Comparison of ENCODE assay signal across 8 mouse cellular contexts in the genomic region with DNA sequence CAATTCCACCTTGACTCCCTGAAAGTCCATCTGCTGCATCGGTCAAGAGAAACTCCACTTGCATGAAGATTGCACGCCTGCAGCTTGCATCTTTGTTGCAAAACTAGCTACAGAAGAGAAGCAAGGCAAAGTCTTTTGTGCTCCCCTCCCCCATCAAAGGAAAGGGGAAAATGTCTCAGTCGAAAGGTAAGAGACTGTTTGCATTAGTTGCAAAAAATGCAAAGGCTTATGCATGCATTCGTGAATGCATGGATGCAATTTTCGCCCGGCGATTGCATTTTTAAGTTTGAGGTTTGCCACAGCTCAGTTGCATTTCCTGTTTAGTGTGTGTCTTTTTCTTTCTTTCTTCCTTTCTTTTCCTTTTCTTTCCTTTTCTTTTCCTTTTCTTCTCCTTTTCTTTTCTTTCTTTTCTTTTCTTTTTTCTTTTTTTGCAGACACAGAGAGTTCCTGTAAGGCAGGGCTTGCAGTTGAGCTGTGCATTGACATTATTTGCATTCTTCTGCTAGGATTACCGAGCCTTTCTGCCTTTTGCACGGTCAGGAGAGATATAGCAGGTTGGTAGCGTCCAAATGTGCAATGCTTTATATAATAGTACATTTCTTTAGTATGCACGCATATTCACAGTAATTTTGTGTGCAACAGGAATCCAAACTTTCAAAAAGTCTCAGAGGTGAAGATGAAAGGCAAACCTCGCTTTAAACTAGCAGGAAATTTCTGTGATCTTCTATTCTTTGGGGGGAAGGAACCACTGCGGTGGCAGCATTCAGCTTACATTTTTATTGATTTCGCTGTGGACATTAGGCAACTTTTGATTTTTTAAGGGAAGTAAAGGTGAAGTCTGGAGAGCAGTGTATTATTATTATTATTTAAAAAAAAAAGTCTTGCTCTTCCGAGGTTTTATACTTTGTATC. TPM values are rescaled to one million over a fixed set of nuclear protein-coding genes. Genes with fewer than 3 reads are reported as not detected.
A peak's percentile ranks its signal among the peaks of the same experiment; 100 is the strongest.
DNase-seq lines count a peak whose midpoint lies in the region; ATAC-seq and TF ChIP-seq lines count a peak whose summit lies in the region.

No protein-coding gene starts in this region.

- no peak for TF ChIP-seq CTCF in brain, embryonic 14.5 days (IDR thresholded peaks at IDR 0.05; ENCODE audit: borderline replicate concordance, extremely low read depth, insufficient read depth, insufficient read length)

- H3K27ac ChIP-seq in kidney, embryonic 16.5 days (ENCODE audit: low read length), result 0 out of 2 replicates have a peak overlapping the region, but pooled peaks have one; percentile 16
- H3K27ac ChIP-seq in hindbrain, embryonic 15.5 days (replicated peaks), result peak overlapping the region; percentile 65
- no peak overlapping the region; the same call in 1 of the 2 replicates for H3K27ac ChIP-seq in midbrain, embryonic 14.5 days (replicated peaks; ENCODE audit: low read depth, low read length)

- H3K36me3 ChIP-seq in kidney, embryonic 16.5 days (ENCODE audit: insufficient read depth, low read length), result no peaks in the 10 kb centered on the region
- H3K36me3 ChIP-seq in hindbrain, embryonic 15.5 days, result no peaks in the 10 kb centered on the region
- no peaks in the 10 kb centered on the region for H3K36me3 ChIP-seq in midbrain, embryonic 14.5 days (ENCODE audit: control insufficient read depth, insufficient read depth, low read length)

- intact Hi-C loops in gastrocnemius, postnatal 14 days (cut with DNase I; ENCODE audit: low total_unique reads), result no loop called here

- peak overlapping the region; percentile 65 for H3K4me3 ChIP-seq in kidney, embryonic 16.5 days (ENCODE audit: low read length)
- peak overlapping the region; percentile 68 for H3K4me3 ChIP-seq in hindbrain, embryonic 15.5 days
- peak overlapping the region; percentile 51 for H3K4me3 ChIP-seq in midbrain, embryonic 14.5 days (replicated peaks; ENCODE audit: low read depth, low read length)

- no peaks in the 10 kb centered on the region for H3K27me3 ChIP-seq in kidney, embryonic 16.5 days (ENCODE audit: insufficient read depth, low read length)
- 0 out of 2 replicates have a peak, but pooled peaks cover 2% of the 10 kb centered on the region for H3K27me3 ChIP-seq in hindbrain, embryonic 15.5 days
- no peaks in the 10 kb centered on the region for H3K27me3 ChIP-seq in midbrain, embryonic 14.5 days (ENCODE audit: control insufficient read depth, insufficient read depth, low read length)

- H3K9me3 ChIP-seq in kidney, embryonic 16.5 days (ENCODE audit: low read length), result no peaks in the 10 kb centered on the region
- H3K9me3 ChIP-seq in hindbrain, embryonic 15.5 days, result no peaks in the 10 kb centered on the region
- H3K9me3 ChIP-seq in midbrain, embryonic 14.5 days (ENCODE audit: control insufficient read depth, low read length), result no peaks in the 10 kb centered on the region

- WGBS in kidney, embryonic 16.5 days, result 5% methylated on average over 15 of the region's 15 CpGs
- WGBS in hindbrain, embryonic 15.5 days, result 9% methylated on average over 15 of the region's 15 CpGs
- WGBS in midbrain, embryonic 14.5 days, result 6% methylated on average over 15 of the region's 15 CpGs

- no peak for ATAC-seq in kidney, embryonic 16.5 days (ENCODE audit: low FRiP score, low TSS enrichment)
- ATAC-seq in hindbrain, embryonic 15.5 days (ENCODE audit: low FRiP score, low read depth), result no peak
- no peak for ATAC-seq in midbrain, embryonic 14.5 days (ENCODE audit: low FRiP score, low TSS enrichment)

- H3K4me1 ChIP-seq in kidney, embryonic 16.5 days (ENCODE audit: insufficient read depth, low read length), result peaks cover 38% of the 10 kb centered on the region
- peaks cover 52% of the 10 kb centered on the region for H3K4me1 ChIP-seq in hindbrain, embryonic 15.5 days (replicated peaks)
- H3K4me1 ChIP-seq in midbrain, embryonic 14.5 days (ENCODE audit: control insufficient read depth, insufficient read depth, low read length), result peaks cover 24% of the 10 kb centered on the region

- DNase-seq in kidney, adult 9 months, result no peak
- DNase-seq in brain, embryonic 14.5 days (ENCODE audit: low read depth), result peak; percentile 39
- DNase-seq in midbrain, embryonic 14.5 days, result peak; percentile 35
- no peak for DNase-seq in adrenal gland, postnatal 14 days
- DNase-seq in gastrocnemius, postnatal 14 days, result no peak
- no peak for DNase-seq in cerebellum, adult 8-10 months

- H3K9ac ChIP-seq in kidney, embryonic 16.5 days (replicated peaks; ENCODE audit: low read length), result peak overlapping the region; percentile 56
- peak overlapping the region; percentile 59 for H3K9ac ChIP-seq in hindbrain, embryonic 15.5 days
- peak overlapping the region; percentile 56 for H3K9ac ChIP-seq in midbrain, embryonic 14.5 days (replicated peaks; ENCODE audit: low read length)

- no peak for TF ChIP-seq POLR2A in brain, embryonic 14.5 days (IDR thresholded peaks at IDR 0.05; ENCODE audit: borderline replicate concordance, extremely low read depth, insufficient read depth, insufficient read length, poor library complexity, severe bottlenecking)

- peak overlapping the region; percentile 73 for H3K4me2 ChIP-seq in kidney, embryonic 16.5 days (replicated peaks; ENCODE audit: low read depth, low read length)
- peak overlapping the region; percentile 61 for H3K4me2 ChIP-seq in hindbrain, embryonic 15.5 days
- H3K4me2 ChIP-seq in midbrain, embryonic 14.5 days (ENCODE audit: low read length), result peak overlapping the region; percentile 68

RNA-seq across cellular contexts. Expression of gene Map2k6, which starts 0.6 kb away (rescaled TPM):
- 23.2 and 23.8 TPM in 2 replicates for polyA plus RNA-seq in kidney, embryonic 16.5 days (2015; fragmentation: Nextera tagmentation; extraction: Ambion mirVana)
- 20.8 and 21.4 TPM in 2 replicates for polyA plus RNA-seq in brain, embryonic 14.5 days (2012; rRNA removed)
- 25.4 and 26.2 TPM in 2 replicates for polyA plus RNA-seq in hindbrain, embryonic 15.5 days (2015; fragmentation: Nextera tagmentation; extraction: Ambion mirVana)
- 19.3 and 26.2 TPM in 2 replicates for polyA plus RNA-seq in midbrain, embryonic 14.5 days (2014; fragmentation: Nextera tagmentation; extraction: Ambion mirVana)
- 5.9 and 6.9 TPM in 2 replicates for total RNA-seq in adrenal gland, postnatal 14 days (2021)
- 10 to 100 TPM; 24.0 to 30.4 TPM for total RNA-seq in gastrocnemius, postnatal 14 days (2021)

Comparison
In these comparisons a context has a peak if more than half of its experiments do, and no peak if none do; other contexts are left out.
1. DNase-seq: peak in brain, embryonic 14.5 days (single experiment) and midbrain, embryonic 14.5 days (single experiment); none in kidney, adult 9 months (single experiment), adrenal gland, postnatal 14 days (single experiment), gastrocnemius, postnatal 14 days (single experiment) and cerebellum, adult 8-10 months (single experiment).
2. Peak in every context shown above with its lines, with median percentiles within 50 percentile points of each other: H3K4me2 ChIP-seq, H3K4me3 ChIP-seq and H3K9ac ChIP-seq.